In the genomic region with DNA sequence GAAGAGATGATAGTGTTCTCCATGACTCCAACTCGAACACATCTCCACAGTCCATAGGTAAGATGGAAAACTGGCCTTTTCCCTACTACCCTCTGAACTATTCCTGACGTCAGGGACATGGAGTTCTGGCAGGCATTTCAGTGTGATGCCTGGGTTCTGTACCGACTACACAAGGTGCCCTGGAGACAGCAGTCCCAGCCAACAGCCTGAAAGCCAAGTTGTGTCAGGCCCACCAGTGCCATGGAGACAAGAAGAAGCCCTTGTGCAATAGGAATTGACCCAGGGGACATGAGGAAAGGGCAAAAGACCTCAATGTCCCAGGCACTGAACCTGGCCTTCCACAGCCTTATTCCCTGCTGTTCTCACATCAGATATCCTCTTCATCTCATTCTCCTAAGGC, we compare ENCODE assay signal across 28 mouse cellular contexts. TPM values are rescaled to one million over a fixed set of nuclear protein-coding genes. Genes with fewer than 3 reads are reported as not detected.
"Had no signal": no experiment of that assay in that cellular context is flagged by ENCODE, and none has a peak within 500 bp of the region (broad histone marks: within the 10 kb centered on the region; RNA-seq: fewer than 3 reads in every experiment).

No protein-coding gene starts in this region.

- ATAC-seq: hindbrain, postnatal 0 days had no signal

- H3K36me3 ChIP-seq: heart, embryonic 13.5 days; heart, embryonic 15.5 days; hindbrain, embryonic 13.5 days; hindbrain, embryonic 15.5 days; kidney, embryonic 15.5 days; limb, embryonic 13.5 days; limb, embryonic 15.5 days; liver, embryonic 13.5 days; liver, embryonic 15.5 days had no signal

- H3K4me2 ChIP-seq: heart, embryonic 11.5 days; heart, embryonic 13.5 days; heart, embryonic 15.5 days; hindbrain, embryonic 13.5 days; hindbrain, embryonic 15.5 days; kidney, embryonic 15.5 days; limb, embryonic 13.5 days; limb, embryonic 15.5 days; liver, embryonic 13.5 days; liver, embryonic 15.5 days had no signal

- DNase-seq: gastrocnemius, postnatal 14 days; gastrocnemius, postnatal 36 days; heart, adult 11 months; heart, adult 2 months; heart, postnatal 14 days; heart, postnatal 36 days; kidney, adult 11 months; kidney, adult 2 months; kidney, adult 9 months; kidney, postnatal 14 days; kidney, postnatal 36 days; layer of hippocampus, adult 9-11 months; layer of hippocampus, postnatal 36 days; left cerebral cortex, postnatal 4 days; liver, embryonic 13.5 days had no signal

- H3K4me3 ChIP-seq: heart, adult 2 months; heart, embryonic 13.5 days; heart, embryonic 15.5 days; hindbrain, embryonic 13.5 days; hindbrain, embryonic 15.5 days; kidney, embryonic 15.5 days; limb, embryonic 13.5 days; limb, embryonic 15.5 days; liver, embryonic 13.5 days; liver, embryonic 15.5 days had no signal

- H3K27ac ChIP-seq: heart, adult 2 months; heart, embryonic 13.5 days; heart, embryonic 15.5 days; hindbrain, embryonic 13.5 days; hindbrain, embryonic 15.5 days; hindbrain, postnatal 0 days; kidney, embryonic 15.5 days; kidney, postnatal 0 days; limb, embryonic 13.5 days; limb, embryonic 15.5 days; liver, embryonic 13.5 days; liver, embryonic 15.5 days had no signal

- H3K9me3 ChIP-seq: heart, embryonic 13.5 days; heart, embryonic 15.5 days; hindbrain, embryonic 13.5 days; hindbrain, embryonic 15.5 days; kidney, embryonic 15.5 days; limb, embryonic 13.5 days; limb, embryonic 15.5 days; liver, embryonic 13.5 days; liver, embryonic 15.5 days had no signal

- H3K4me1 ChIP-seq: liver, embryonic 13.5 days; liver, embryonic 15.5 days had no signal

- H3K9ac ChIP-seq: heart, embryonic 13.5 days; heart, embryonic 15.5 days; hindbrain, embryonic 13.5 days; hindbrain, embryonic 15.5 days; kidney, embryonic 15.5 days; limb, embryonic 13.5 days; limb, embryonic 15.5 days; liver, embryonic 13.5 days; liver, embryonic 15.5 days had no signal

RNA-seq across cellular contexts. Expression of a gene that starts 15.6 kb away (rescaled TPM):
- total RNA-seq: hematopoietic stem cell, adult 5-6 weeks had no signal

RNA-seq across cellular contexts. Expression of a gene that starts 18.8 kb away (rescaled TPM):
- total RNA-seq: gastrocnemius, adult 8-10 months; hematopoietic stem cell, adult 5-6 weeks had no signal
